Mouse (Mus musculus): Measurements from ENCODE around the gene Sept9. TPM values are rescaled to one million over a fixed set of nuclear protein-coding genes. Genes with fewer than 3 reads are reported as not detected.

The Sept9 gene
- polyA plus RNA-seq, 1 experiment from 2014 or later = 34.5 TPM

GRCm38 (mm10) chr11:117354107-117354506 is 154.6 kb downstream of the Sept9 start:
- Histone ChIP-seq H3K27ac (ENCODE audit: low read depth) (no peak overlapping the region), H3K4me3 (ENCODE audit: low read depth, low read length) (no peak overlapping the region), H3K36me3 (replicated peaks; ENCODE audit: insufficient read depth, low read length) (peaks cover 77% of the 10 kb centered on the region), H3K4me1 (ENCODE audit: insufficient read depth) (peaks cover 17% of the 10 kb centered on the region), H3K27me3 (ENCODE audit: insufficient read depth, low read length) (no peaks in the 10 kb centered on the region), H3K4me2 (ENCODE audit: low read depth, low read length) (no peak overlapping the region), H3K9ac (replicated peaks) (no peak overlapping the region), H3K9me3 (ENCODE audit: low read length) (no peaks in the 10 kb centered on the region)
- ATAC-seq (no peak), DNase-seq (no peak)
- 77% methylated on average over 4 of the region's 4 CpGs for WGBS (ENCODE audit: insufficient replicate concordance)
- TF ChIP-seq EP300 (IDR thresholded peaks at IDR 0.05; ENCODE audit: low read depth) (no peak), CTCF (IDR thresholded peaks at IDR 0.05; ENCODE audit: low read depth) (no peak)

- H3K36me3 ChIP-seq (replicated peaks; ENCODE audit: insufficient read depth, low read length) = peaks cover 88% of the 10 kb centered on the region
- TF ChIP-seq EP300 (IDR thresholded peaks at IDR 0.05; ENCODE audit: low read depth) (no peak), CTCF (IDR thresholded peaks at IDR 0.05; ENCODE audit: low read depth) (no peak)
Measured at GRCm38 (mm10) chr11:117356937-117357336, 157.5 kb downstream of the Sept9 start.

GRCm38 (mm10) chr11:117357916-117358639 is 158.6 kb downstream of the Sept9 start:
- Histone ChIP-seq H3K27ac (ENCODE audit: low read depth) (no peak overlapping the region), H3K36me3 (replicated peaks; ENCODE audit: insufficient read depth, low read length) (peaks cover 86% of the 10 kb centered on the region), H3K4me3 (ENCODE audit: low read depth, low read length) (no peak overlapping the region), H3K27me3 (ENCODE audit: insufficient read depth, low read length) (no peaks in the 10 kb centered on the region), H3K4me2 (ENCODE audit: low read depth, low read length) (no peak overlapping the region), H3K9me3 (ENCODE audit: low read length) (no peaks in the 10 kb centered on the region), H3K4me1 (ENCODE audit: insufficient read depth) (no peaks in the 10 kb centered on the region), H3K9ac (replicated peaks) (no peak overlapping the region)
- no peak for TF ChIP-seq EP300 (IDR thresholded peaks at IDR 0.05; ENCODE audit: low read depth)
- peak; percentile 99 for TF ChIP-seq CTCF (IDR thresholded peaks at IDR 0.05; ENCODE audit: low read depth)
- peak; percentile 94 for DNase-seq
- peak; percentile 80 for ATAC-seq
- whole genome bisulfite sequencing (ENCODE audit: insufficient replicate concordance) = 35% methylated on average over 8 of the region's 8 CpGs

More at GRCm38 (mm10) chr11:117356937-117357336, 157.5 kb downstream of the Sept9 start:
- Histone ChIP-seq H3K4me2 (ENCODE audit: low read depth, low read length) (no peak overlapping the region), H3K9me3 (ENCODE audit: low read length) (no peaks in the 10 kb centered on the region), H3K27ac (ENCODE audit: low read depth) (no peak overlapping the region), H3K4me1 (ENCODE audit: insufficient read depth) (no peaks in the 10 kb centered on the region), H3K9ac (replicated peaks) (no peak overlapping the region), H3K4me3 (ENCODE audit: low read depth, low read length) (no peak overlapping the region), H3K27me3 (ENCODE audit: insufficient read depth, low read length) (no peaks in the 10 kb centered on the region)
- DNase-seq = no peak
- WGBS (ENCODE audit: insufficient replicate concordance) = 77% methylated on average over 3 of the region's 3 CpGs
- ATAC-seq = no peak

GRCm38 (mm10) chr11:117359161-117359560 is 159.7 kb downstream of the Sept9 start:
- Histone ChIP-seq H3K9ac (replicated peaks) (no peak overlapping the region), H3K9me3 (ENCODE audit: low read length) (no peaks in the 10 kb centered on the region), H3K4me1 (ENCODE audit: insufficient read depth) (no peaks in the 10 kb centered on the region), H3K4me2 (ENCODE audit: low read depth, low read length) (no peak overlapping the region), H3K4me3 (ENCODE audit: low read depth, low read length) (no peak overlapping the region), H3K27me3 (ENCODE audit: insufficient read depth, low read length) (no peaks in the 10 kb centered on the region), H3K36me3 (replicated peaks; ENCODE audit: insufficient read depth, low read length) (peaks cover 75% of the 10 kb centered on the region), H3K27ac (ENCODE audit: low read depth) (no peak overlapping the region)
- ATAC-seq (no peak), DNase-seq (no peak)
- WGBS (ENCODE audit: insufficient replicate concordance) = 76% methylated on average over 10 of the region's 10 CpGs
- TF ChIP-seq CTCF (IDR thresholded peaks at IDR 0.05; ENCODE audit: low read depth) = no peak
- TF ChIP-seq EP300 (IDR thresholded peaks at IDR 0.05; ENCODE audit: low read depth) = no peak

GRCm38 (mm10) chr11:117359870-117360269 is 160.4 kb downstream of the Sept9 start:
- 70% methylated on average over 5 of the region's 5 CpGs for WGBS (ENCODE audit: insufficient replicate concordance)

GRCm38 (mm10) chr11:117360561-117360960 is 161.1 kb downstream of the Sept9 start:
- Histone ChIP-seq H3K4me2 (ENCODE audit: low read depth, low read length) (no peak overlapping the region), H3K36me3 (replicated peaks; ENCODE audit: insufficient read depth, low read length) (peaks cover 61% of the 10 kb centered on the region), H3K9me3 (ENCODE audit: low read length) (no peaks in the 10 kb centered on the region), H3K27me3 (ENCODE audit: insufficient read depth, low read length) (no peaks in the 10 kb centered on the region), H3K9ac (replicated peaks) (no peak overlapping the region), H3K4me3 (ENCODE audit: low read depth, low read length) (no peak overlapping the region), H3K27ac (ENCODE audit: low read depth) (no peak overlapping the region), H3K4me1 (ENCODE audit: insufficient read depth) (no peaks in the 10 kb centered on the region)
- ATAC-seq (no peak), DNase-seq (no peak)
- WGBS (ENCODE audit: insufficient replicate concordance) = 73% methylated on average over 7 of the region's 7 CpGs
- no peak for TF ChIP-seq EP300 (IDR thresholded peaks at IDR 0.05; ENCODE audit: low read depth)
- no peak for TF ChIP-seq CTCF (IDR thresholded peaks at IDR 0.05; ENCODE audit: low read depth)

More at GRCm38 (mm10) chr11:117359870-117360269, 160.4 kb downstream of the Sept9 start:
- Histone ChIP-seq H3K9ac (replicated peaks) (no peak overlapping the region), H3K27ac (ENCODE audit: low read depth) (no peak overlapping the region), H3K9me3 (ENCODE audit: low read length) (no peaks in the 10 kb centered on the region), H3K36me3 (replicated peaks; ENCODE audit: insufficient read depth, low read length) (peaks cover 68% of the 10 kb centered on the region), H3K27me3 (ENCODE audit: insufficient read depth, low read length) (no peaks in the 10 kb centered on the region), H3K4me3 (ENCODE audit: low read depth, low read length) (no peak overlapping the region), H3K4me2 (ENCODE audit: low read depth, low read length) (no peak overlapping the region), H3K4me1 (ENCODE audit: insufficient read depth) (no peaks in the 10 kb centered on the region)
- DNase-seq (peak; percentile 81), ATAC-seq (no peak)
- TF ChIP-seq EP300 (IDR thresholded peaks at IDR 0.05; ENCODE audit: low read depth) (no peak), CTCF (IDR thresholded peaks at IDR 0.05; ENCODE audit: low read depth) (peak; percentile 93)
